Comparison of ENCODE assay signal across 22 mouse cellular contexts in genomic region chr19:14619814-14620213, GRCm38 (mm10). TPM values are rescaled to one million over a fixed set of nuclear protein-coding genes. Genes with fewer than 3 reads are reported as not detected.
DNase-seq lines count a peak whose midpoint lies in the region; ATAC-seq lines count a peak whose summit lies in the region.
"Had no signal": no experiment of that assay in that cellular context is flagged by ENCODE, and none has a peak within 500 bp of the region (broad histone marks: within the 10 kb centered on the region; RNA-seq: fewer than 3 reads in every experiment).

No protein-coding gene starts in this region.

- H3K36me3 ChIP-seq in forebrain, embryonic 15.5 days, result no peaks in the 10 kb centered on the region
- H3K36me3 ChIP-seq in forebrain, embryonic 10.5 days (replicated peaks), result no peaks in the 10 kb centered on the region
- H3K36me3 ChIP-seq: embryonic facial prominence, embryonic 10.5 days; G1E; heart, embryonic 15.5 days; hindbrain, embryonic 13.5 days had no signal

- H3K9ac ChIP-seq in forebrain, embryonic 15.5 days (replicated peaks), result no peak overlapping the region
- H3K9ac ChIP-seq: heart, embryonic 15.5 days; hindbrain, embryonic 13.5 days had no signal

- H3K27ac ChIP-seq in forebrain, embryonic 15.5 days (replicated peaks), result no peak overlapping the region
- no peak overlapping the region for H3K27ac ChIP-seq in forebrain, embryonic 10.5 days
- H3K27ac ChIP-seq: embryonic facial prominence, embryonic 10.5 days; gastrocnemius, adult 2 months; heart, embryonic 15.5 days; hindbrain, embryonic 13.5 days; hindbrain, postnatal 0 days had no signal

- no peaks in the 10 kb centered on the region for H3K9me3 ChIP-seq in forebrain, embryonic 15.5 days
- H3K9me3 ChIP-seq in forebrain, embryonic 10.5 days, result no peaks in the 10 kb centered on the region
- H3K9me3 ChIP-seq: embryonic facial prominence, embryonic 10.5 days; G1E; heart, embryonic 15.5 days; hindbrain, embryonic 13.5 days had no signal

- no peaks in the 10 kb centered on the region for H3K27me3 ChIP-seq in forebrain, embryonic 15.5 days
- peaks cover 11% of the 10 kb centered on the region; the same call in 1 of the 2 replicates for H3K27me3 ChIP-seq in forebrain, embryonic 10.5 days (ENCODE audit: poor library complexity, severe bottlenecking)
- H3K27me3 ChIP-seq: heart, embryonic 15.5 days; hindbrain, embryonic 13.5 days had no signal

- 0 out of 2 replicates have a peak, but pooled peaks have one; percentile 64 for ATAC-seq in forebrain, embryonic 15.5 days (replicated peaks)
- ATAC-seq: hindbrain, postnatal 0 days had no signal

- intact Hi-C loops in left cerebral cortex, postnatal 10 days (cut with DNase I), result loop anchor here (10.0 kb wide), 1 partner anchor 155 kb away; no protein-coding TSS in a partner anchor

- DNase-seq in adrenal gland, adult 2 months, result peak; percentile 3
- no peak for DNase-seq in adrenal gland, postnatal 25 days
- DNase-seq in forebrain, embryonic 10.5 days (ENCODE audit: extremely low spot score, low spot score), result no peak
- peak; percentile 36 for DNase-seq in layer of hippocampus, adult 9-11 months
- DNase-seq in layer of hippocampus, adult 9-10 months (ENCODE audit: low spot score), result no peak
- DNase-seq in gonadal fat pad, adult 2 months (ENCODE audit: low read depth), result peak; percentile 62
- DNase-seq in left cerebral cortex, postnatal 10 days (ENCODE audit: extremely low spot score in 1 of 2, low spot score in 2 of 2), result no peak
- DNase-seq: B cell, adult 2 months; cerebellum, adult 11-12 months; cerebellum, adult 9-10 months; gastrocnemius, adult 2 months; gastrocnemius, postnatal 25 days; heart, adult 11 months; heart, postnatal 14 days; kidney, adult 11 months had no signal

- H3K4me1 ChIP-seq in forebrain, embryonic 15.5 days, result no peaks in the 10 kb centered on the region
- peaks cover 8% of the 10 kb centered on the region; the same call in 1 of the 2 replicates for H3K4me1 ChIP-seq in forebrain, embryonic 10.5 days
- H3K4me1 ChIP-seq: embryonic facial prominence, embryonic 10.5 days; heart, embryonic 15.5 days; hindbrain, embryonic 13.5 days had no signal

- H3K4me2 ChIP-seq in forebrain, embryonic 15.5 days (replicated peaks), result no peak overlapping the region
- H3K4me2 ChIP-seq: heart, embryonic 11.5 days; heart, embryonic 15.5 days; hindbrain, embryonic 13.5 days had no signal

- no peak overlapping the region for H3K4me3 ChIP-seq in forebrain, embryonic 15.5 days
- H3K4me3 ChIP-seq in forebrain, embryonic 10.5 days, result no peak overlapping the region
- H3K4me3 ChIP-seq: embryonic facial prominence, embryonic 10.5 days; gastrocnemius, adult 2 months; heart, embryonic 15.5 days; hindbrain, embryonic 13.5 days had no signal

RNA-seq across cellular contexts. Expression of gene Tle4, which starts 22.0 kb away (rescaled TPM):
- total RNA-seq in adrenal gland, adult 2 months (2021), result 10 to 100 TPM in 1 of 2 experiments, 1 to 10 TPM in 1; 7.8 to 11.2 TPM
- polyA plus RNA-seq in adrenal gland, adult 2 months (2012; rRNA removed), result 5.2 and 6.0 TPM in 2 replicates
- total RNA-seq in adrenal gland, postnatal 25 days (2021), result 9.2 and 11.0 TPM in 2 replicates
- 34.9 and 37.5 TPM in 2 replicates for polyA plus RNA-seq in forebrain, embryonic 15.5 days (2015; fragmentation: Nextera tagmentation; extraction: Ambion mirVana)
- polyA plus RNA-seq in forebrain, embryonic 10.5 days (2016; fragmentation: Nextera tagmentation; extraction: Ambion mirVana), result 24.1 and 24.5 TPM in 2 replicates
- polyA plus RNA-seq in gonadal fat pad, adult 2 months (2012; rRNA removed), result 7.1 and 7.5 TPM in 2 replicates
- 10 to 100 TPM; 40.6 to 46.4 TPM for total RNA-seq in left cerebral cortex, postnatal 10 days (2021)

Comparison
In these comparisons a context has a peak if more than half of its experiments do, and no peak if none do; other contexts are left out.
1. DNase-seq: peak in adrenal gland, adult 2 months (single experiment), layer of hippocampus, adult 9-11 months (single experiment) and gonadal fat pad, adult 2 months (single experiment); none in adrenal gland, postnatal 25 days (single experiment), forebrain, embryonic 10.5 days (single experiment), layer of hippocampus, adult 9-10 months (single experiment) and left cerebral cortex, postnatal 10 days (0 of 2).